Mouse (Mus musculus) limb, embryonic 15.5 days (tissue): ENCODE measurements around the gene Mapre1. TPM values are rescaled to one million over a fixed set of nuclear protein-coding genes. Genes with fewer than 3 reads are reported as not detected.
"Not testable (repeated sequence)": the region's sequence is repeated elsewhere in the genome, so short reads cannot be mapped to it uniquely, and the experiment has no call there.

Experiments
- ATAC-seq: fragments of 200-750 bp; cut with Nextera tagmentation; 2 replicates; pipeline ENCODE4 v1.8.0; 2017; ENCODE audit warnings: low read depth, moderate TSS enrichment; ENCODE audit not compliant: insufficient number of reproducible peaks, low FRiP score, low TSS enrichment
- H3K27ac ChIP-seq: fragments of 300-500 bp; sonication (generic); 2 replicates; pipeline ENCODE4 v1.5.1; 2015; ENCODE audit warnings: moderate library complexity, mild to moderate bottlenecking, inconsistent platforms
- H3K27me3 ChIP-seq: fragments of 300-500 bp; sonication (generic); 2 replicates; pipeline ENCODE4 v1.6.1; 2015; ENCODE audit warnings: inconsistent platforms
- H3K36me3 ChIP-seq: fragments of 300-500 bp; sonication (generic); 2 replicates; pipeline ENCODE4 v1.6.1; 2015; ENCODE audit warnings: inconsistent platforms
- H3K4me1 ChIP-seq: fragments of 300-500 bp; sonication (generic); 2 replicates; pipeline ENCODE4 v1.6.1; 2015; ENCODE audit warnings: inconsistent platforms
- H3K4me2 ChIP-seq: fragments of 300-500 bp; sonication (generic); 2 replicates; pipeline ENCODE4 v1.6.1; 2015; ENCODE audit warnings: mild to moderate bottlenecking, inconsistent platforms
- H3K4me3 ChIP-seq: fragments of 300-500 bp; sonication (generic); 2 replicates; pipeline ENCODE4 v1.5.1; 2015; ENCODE audit warnings: mild to moderate bottlenecking, inconsistent platforms
- H3K9ac ChIP-seq: fragments of 300-500 bp; sonication (generic); 2 replicates; pipeline ENCODE4 v1.6.1; 2015; ENCODE audit warnings: inconsistent platforms
- H3K9me3 ChIP-seq: fragments of 300-500 bp; sonication (generic); 2 replicates; pipeline ENCODE4 v1.6.1; 2016; ENCODE audit warnings: inconsistent platforms
- WGBS: fragments of 180-500 bp; shearing (Covaris S2); methylation state at CpG from one replicate; pipeline ENCODE4 v1.1.7; 2015; 5-methylcytosine and 5-hydroxymethylcytosine counted together
- polyA plus RNA-seq: library from polyadenylated mRNA; unstranded; fragments of >200 nt; fragmentation: Nextera tagmentation; extraction: Ambion mirVana; gene quantifications from 2 replicates; pipeline ENCODE4 v1.2.1, GENCODE M21; 2015

Mapre1 gene
- polyA plus RNA-seq, 1 experiment from 2014 or later: 218 TPM

DNA sequence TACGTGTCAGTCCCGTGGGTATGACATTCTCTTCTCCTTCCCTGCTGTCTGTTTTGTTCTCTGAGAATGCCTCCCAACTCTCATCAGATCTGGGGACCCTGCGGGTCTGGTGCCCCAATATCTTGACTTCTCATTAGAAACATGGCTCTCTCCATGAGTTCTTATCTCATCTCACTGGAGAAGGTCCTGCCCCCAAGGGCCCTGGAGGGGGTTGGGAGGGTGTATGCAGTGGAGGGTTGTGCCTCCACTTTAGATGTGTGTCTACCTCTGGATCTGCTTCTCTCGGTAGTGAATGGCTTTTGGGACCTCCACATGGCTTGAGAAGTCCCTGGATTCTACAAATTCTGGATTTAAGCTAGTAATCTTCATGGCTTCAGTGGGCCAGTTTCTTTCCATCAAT, 40.1 kb downstream of the Mapre1 start:
- no peak overlapping the region for H3K4me3 ChIP-seq
- no peaks in the 10 kb centered on the region for H3K9me3 ChIP-seq
- 91% methylated on average over 4 of the region's 4 CpGs for WGBS
- no peak overlapping the region for H3K27ac ChIP-seq
- no peaks in the 10 kb centered on the region for H3K27me3 ChIP-seq
- no peak overlapping the region for H3K4me2 ChIP-seq
- ATAC-seq: no peak
- no peaks in the 10 kb centered on the region for H3K36me3 ChIP-seq
- no peak overlapping the region for H3K9ac ChIP-seq
- peaks cover 12% of the 10 kb centered on the region for H3K4me1 ChIP-seq

DNA sequence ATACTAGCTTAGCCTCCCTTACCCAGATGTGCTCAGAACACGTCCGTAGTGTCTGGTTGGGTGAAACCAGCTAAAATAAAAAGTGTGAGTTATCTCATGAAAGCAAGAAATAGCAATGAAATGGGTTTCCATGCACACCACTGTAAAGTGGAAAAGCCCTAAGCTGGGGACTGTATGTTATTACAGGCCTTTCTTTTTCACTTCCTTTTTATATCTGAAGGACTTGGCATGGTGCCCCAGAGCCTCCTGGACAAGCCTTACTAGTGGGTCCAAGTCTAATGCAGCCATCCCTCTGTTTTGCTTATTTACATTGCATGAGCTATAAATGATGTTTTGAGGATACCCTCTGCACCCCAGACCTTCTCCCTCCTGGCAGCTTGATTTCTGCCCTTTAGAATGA, 43.6 kb downstream of the Mapre1 start:
- Histone ChIP-seq H3K9ac (no peak overlapping the region), H3K4me3 (no peak overlapping the region), H3K9me3 (no peaks in the 10 kb centered on the region), H3K4me2 (no peak overlapping the region), H3K4me1 (no peaks in the 10 kb centered on the region), H3K36me3 (no peaks in the 10 kb centered on the region), H3K27ac (no peak overlapping the region), H3K27me3 (no peaks in the 10 kb centered on the region)
- 83% methylated on average over 2 of the region's 2 CpGs for WGBS
- no peak for ATAC-seq

DNA sequence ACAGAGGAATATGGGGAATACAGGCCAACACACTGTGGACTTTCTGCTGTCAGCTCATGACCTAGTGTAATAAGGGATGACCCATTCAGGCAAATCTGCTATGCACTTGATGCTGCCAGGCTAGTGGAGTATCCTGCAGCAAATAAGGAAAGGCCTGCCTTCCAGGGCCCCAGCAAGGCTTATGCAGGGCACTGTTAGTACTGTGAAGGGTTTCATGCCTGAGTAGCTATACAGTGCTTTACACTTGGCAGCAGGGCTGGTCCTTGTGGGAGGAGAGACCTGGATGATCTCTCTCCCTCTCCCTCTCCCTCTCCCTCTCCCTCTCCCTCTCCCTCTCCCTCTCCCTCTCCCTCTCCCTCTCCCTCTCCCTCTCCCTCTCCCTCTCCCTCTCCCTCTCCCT, 52.3 kb downstream of the Mapre1 start:
- no peaks in the 10 kb centered on the region for H3K27me3 ChIP-seq
- no peak for ATAC-seq
- no peaks in the 10 kb centered on the region for H3K36me3 ChIP-seq
- no peaks in the 10 kb centered on the region for H3K4me1 ChIP-seq
- H3K4me2 ChIP-seq: no peak overlapping the region
- H3K9ac ChIP-seq: no peak overlapping the region
- no peak overlapping the region for H3K27ac ChIP-seq
- H3K4me3 ChIP-seq: no peak overlapping the region
- H3K9me3 ChIP-seq: no peaks in the 10 kb centered on the region

DNA sequence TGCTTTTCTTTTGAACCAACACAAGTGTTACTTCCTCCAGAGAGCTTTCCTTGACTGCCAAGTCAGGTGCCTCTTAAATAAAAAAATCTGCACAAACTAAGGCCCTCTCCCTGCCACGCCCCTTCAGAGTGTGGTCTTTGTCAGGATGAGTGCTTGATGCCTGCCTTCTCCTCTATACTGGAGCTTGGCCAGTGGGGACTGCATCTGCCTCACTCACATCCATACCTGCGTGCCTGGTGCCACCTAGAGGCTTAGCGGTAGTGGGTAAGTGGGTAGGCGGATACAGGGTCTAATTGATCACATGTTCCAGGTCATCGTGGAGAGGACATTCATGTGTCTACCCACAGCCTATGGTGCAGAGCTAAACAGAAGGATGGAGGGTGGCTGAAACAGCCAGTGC, 54.0 kb downstream of the Mapre1 start:
- no peaks in the 10 kb centered on the region for H3K4me1 ChIP-seq
- H3K9me3 ChIP-seq: no peaks in the 10 kb centered on the region
- H3K4me3 ChIP-seq: no peak overlapping the region
- ATAC-seq: no peak; the same call in 1 of the 2 replicates
- no peak overlapping the region for H3K4me2 ChIP-seq
- 60% methylated on average over 5 of the region's 5 CpGs for WGBS
- H3K27ac ChIP-seq: no peak overlapping the region
- no peaks in the 10 kb centered on the region for H3K36me3 ChIP-seq
- H3K9ac ChIP-seq: no peak overlapping the region
- no peaks in the 10 kb centered on the region for H3K27me3 ChIP-seq

DNA sequence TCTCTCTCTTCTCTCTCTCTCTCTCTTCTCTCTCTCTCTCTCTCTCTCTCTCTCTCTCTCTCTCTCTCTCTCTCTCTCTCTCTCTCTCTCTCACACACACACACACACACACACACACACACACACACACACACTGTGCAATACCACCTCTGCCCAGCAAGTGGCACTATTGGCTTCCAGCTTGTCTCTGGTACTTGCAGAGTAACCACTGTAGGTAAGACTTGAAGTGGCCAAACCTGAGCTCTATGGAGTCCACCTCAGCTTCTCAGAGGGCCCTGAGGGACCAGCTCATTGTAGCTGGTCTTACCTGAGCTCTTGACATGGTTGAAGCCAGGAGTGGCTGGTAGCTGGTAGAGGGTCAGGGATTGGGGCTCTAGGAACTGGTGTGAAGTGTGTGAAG, 66.4 kb downstream of the Mapre1 start:
- not testable (repeated sequence) for H3K4me1 ChIP-seq, H3K27me3 ChIP-seq, H3K4me3 ChIP-seq, H3K27ac ChIP-seq, H3K36me3 ChIP-seq, ATAC-seq, H3K4me2 ChIP-seq, H3K9ac ChIP-seq, H3K9me3 ChIP-seq

DNA sequence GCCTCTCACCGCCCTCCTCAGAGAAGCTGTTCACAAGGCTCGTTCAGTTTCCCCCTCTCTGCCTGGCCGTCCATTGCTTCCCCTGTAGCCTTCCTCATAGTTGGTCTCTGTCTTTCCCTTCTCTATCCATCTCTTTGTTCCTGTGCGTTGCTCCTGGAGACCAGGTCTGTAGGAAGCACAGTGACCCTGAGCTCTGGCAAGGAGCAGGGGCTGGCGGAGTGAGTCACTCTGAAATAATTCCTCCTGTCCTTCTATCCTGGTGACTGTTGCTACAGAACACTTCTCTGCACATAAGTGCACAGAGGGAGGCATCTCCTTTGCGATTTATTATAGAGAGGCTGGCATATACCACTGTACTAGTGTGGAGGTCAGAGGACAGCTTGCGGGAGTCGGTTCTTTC, 67.1 kb downstream of the Mapre1 start:
- Histone ChIP-seq H3K27ac (no peak overlapping the region), H3K4me1 (no peaks in the 10 kb centered on the region), H3K9me3 (no peaks in the 10 kb centered on the region), H3K4me3 (no peak overlapping the region), H3K4me2 (no peak overlapping the region), H3K9ac (no peak overlapping the region), H3K27me3 (no peaks in the 10 kb centered on the region), H3K36me3 (no peaks in the 10 kb centered on the region)
- no peak for ATAC-seq
- 76% methylated on average over 8 of the region's 8 CpGs for WGBS

DNA sequence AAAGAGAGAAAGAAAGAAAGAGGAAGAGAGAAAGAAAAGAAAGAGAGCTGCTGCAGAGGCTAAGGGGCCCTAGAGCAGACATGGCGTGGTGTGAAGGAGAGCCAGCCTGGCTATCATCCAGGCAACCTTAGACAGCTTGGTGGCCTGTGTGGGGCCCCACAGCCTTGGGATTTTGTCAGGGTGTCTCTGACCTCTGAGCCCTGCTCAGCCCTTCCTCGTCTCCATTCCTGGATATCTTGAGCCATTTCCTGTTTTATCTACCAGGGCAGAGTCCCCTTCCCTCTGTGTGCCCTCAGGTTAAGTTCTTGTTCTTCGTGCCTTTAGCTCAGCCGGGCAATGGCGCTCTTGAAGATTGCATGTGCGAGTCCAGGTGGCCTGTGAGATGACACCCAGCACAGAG, 67.8 kb downstream of the Mapre1 start:
- Histone ChIP-seq H3K9ac (no peak overlapping the region), H3K36me3 (no peaks in the 10 kb centered on the region), H3K4me2 (no peak overlapping the region), H3K4me3 (no peak overlapping the region), H3K27me3 (no peaks in the 10 kb centered on the region), H3K27ac (no peak overlapping the region), H3K9me3 (no peaks in the 10 kb centered on the region), H3K4me1 (no peaks in the 10 kb centered on the region)
- WGBS: 76% methylated on average over 6 of the region's 6 CpGs
- ATAC-seq: no peak

DNA sequence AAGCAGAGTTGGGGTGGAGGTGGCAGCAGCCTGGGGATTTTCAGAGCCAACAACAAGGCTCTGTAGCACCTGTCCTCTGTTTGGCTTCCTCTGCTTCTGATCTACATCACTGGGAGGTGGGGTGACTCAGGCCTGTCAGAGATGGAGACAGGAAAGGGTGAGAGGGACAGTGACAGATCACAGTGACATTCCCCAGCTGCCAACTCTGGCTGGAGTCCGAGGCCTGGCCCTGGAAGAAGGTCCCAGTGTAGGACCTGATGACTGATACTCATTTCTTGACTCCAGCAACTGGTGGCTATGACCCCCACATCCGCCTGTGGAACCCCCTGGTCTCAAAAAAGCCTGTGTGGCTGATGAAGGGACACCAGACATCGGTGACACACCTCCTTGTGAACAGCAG, 68.8 kb downstream of the Mapre1 start:
- Histone ChIP-seq H3K27me3 (no peaks in the 10 kb centered on the region), H3K9me3 (no peaks in the 10 kb centered on the region), H3K4me3 (no peak overlapping the region), H3K36me3 (no peaks in the 10 kb centered on the region), H3K27ac (no peak overlapping the region), H3K4me1 (no peaks in the 10 kb centered on the region), H3K9ac (no peak overlapping the region), H3K4me2 (no peak overlapping the region)
- 60% methylated on average over 3 of the region's 3 CpGs for WGBS
- ATAC-seq: no peak

DNA sequence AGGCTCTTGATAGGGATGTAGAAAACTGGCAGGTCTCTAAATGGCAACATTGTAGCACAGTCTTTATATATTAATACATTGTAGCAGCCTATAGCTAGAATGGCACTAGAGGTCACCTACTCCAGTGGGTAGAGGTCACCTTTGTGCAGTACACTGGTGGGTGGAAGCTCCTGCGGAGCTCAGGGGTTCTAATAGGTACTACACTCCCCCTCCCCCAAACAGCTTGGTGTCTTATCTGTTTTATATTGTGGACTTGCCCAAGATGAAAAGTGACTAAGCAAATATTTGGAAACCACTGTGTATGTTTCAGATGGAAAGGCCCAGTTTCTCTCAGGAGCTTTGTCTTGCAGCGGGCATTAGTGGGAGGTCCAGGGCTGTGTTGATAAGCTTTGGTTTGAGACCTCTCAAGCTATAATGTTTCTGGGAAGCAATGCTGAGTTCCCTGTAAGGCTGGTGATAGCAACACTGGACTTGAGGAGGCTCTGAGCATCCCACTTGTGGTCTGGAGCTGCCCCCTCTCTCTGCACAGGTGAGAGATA, 81.0 kb downstream of the Mapre1 start:
- Histone ChIP-seq H3K9ac (no peak overlapping the region), H3K4me1 (peaks cover 4% of the 10 kb centered on the region; the same call in 1 of the 2 replicates), H3K9me3 (no peaks in the 10 kb centered on the region), H3K4me3 (no peak overlapping the region), H3K27me3 (no peaks in the 10 kb centered on the region; the same call in 1 of the 2 replicates), H3K4me2 (no peak overlapping the region), H3K36me3 (no peaks in the 10 kb centered on the region), H3K27ac (no peak overlapping the region)
- no peak for ATAC-seq
- 86% methylated on average over 2 of the region's 2 CpGs for WGBS

Other genes with a start within 250 kb of the Mapre1 start
- not detected in 2 replicates for gene 4930404H24Rik, start 248.5 kb upstream of the Mapre1 start, polyA plus RNA-seq
- 7.6 and 8.5 TPM in 2 replicates for gene Nol4l, start 211.3 kb upstream of the Mapre1 start, polyA plus RNA-seq
- 78.8 and 83.6 TPM in 2 replicates for gene Commd7, start 108.5 kb upstream of the Mapre1 start, polyA plus RNA-seq
- gene Dnmt3b, start 91.8 kb upstream of the Mapre1 start, polyA plus RNA-seq: 6.2 and 6.8 TPM in 2 replicates
- gene Dnmt3c, start 44.6 kb upstream of the Mapre1 start, polyA plus RNA-seq: 0.06 and 0.07 TPM in 2 replicates
- gene Efcab8, start 38.7 kb downstream of the Mapre1 start, polyA plus RNA-seq: not detected in 2 replicates
- not detected in 2 replicates for gene Sun5, start 129.8 kb downstream of the Mapre1 start, polyA plus RNA-seq
- not detected in 2 replicates for gene Bpifb2, start 133.8 kb downstream of the Mapre1 start, polyA plus RNA-seq
- not detected in 2 replicates for gene Bpifb6, start 159.1 kb downstream of the Mapre1 start, polyA plus RNA-seq
- not detected in 2 replicates for gene Bpifb3, start 177.0 kb downstream of the Mapre1 start, polyA plus RNA-seq
- gene Bpifb4, start 196.9 kb downstream of the Mapre1 start, polyA plus RNA-seq: not detected in 2 replicates
- gene Bpifa6, start 233.7 kb downstream of the Mapre1 start, polyA plus RNA-seq: not detected in 2 replicates